Mouse (Mus musculus) neural tube, embryonic 14.5 days (tissue): ENCODE results near the gene Rbm42. TPM values are rescaled to one million over a fixed set of nuclear protein-coding genes. Genes with fewer than 3 reads are reported as not detected.

ENCODE experiments used
- ATAC-seq: fragments of 200-750 bp; cut with Nextera tagmentation; 2 replicates; pipeline ENCODE4 v1.8.0; 2017; ENCODE audit warnings: low read depth, mild to moderate bottlenecking, moderate TSS enrichment, moderate library complexity
- H3K27ac ChIP-seq: fragments of 300-500 bp; sonication (generic); 2 replicates; pipeline ENCODE4 v1.5.1; 2014; ENCODE audit warnings: low read depth, mild to moderate bottlenecking, control low read depth, low read length, moderate library complexity, mixed read lengths
- H3K27me3 ChIP-seq: fragments of 300-500 bp; sonication (generic); 2 replicates; pipeline ENCODE4 v1.6.1; 2014; ENCODE audit warnings: low read length; ENCODE audit not compliant: control insufficient read depth, insufficient read depth
- H3K36me3 ChIP-seq: fragments of 300-500 bp; sonication (generic); 2 replicates; pipeline ENCODE4 v1.6.1; 2014; ENCODE audit warnings: low read length, mixed read lengths; ENCODE audit not compliant: control insufficient read depth, insufficient read depth
- H3K4me1 ChIP-seq: fragments of 300-500 bp; sonication (generic); 2 replicates; pipeline ENCODE4 v1.6.1; 2014; ENCODE audit warnings: low read length; ENCODE audit not compliant: control insufficient read depth, insufficient read depth
- H3K4me2 ChIP-seq: fragments of 300-500 bp; sonication (generic); 2 replicates; pipeline ENCODE4 v1.6.1; 2014; ENCODE audit warnings: mild to moderate bottlenecking, low read depth, low read length, control low read depth
- H3K4me3 ChIP-seq: fragments of 300-500 bp; sonication (generic); 2 replicates; pipeline ENCODE4 v1.5.1; 2014; ENCODE audit warnings: low read depth, low read length, control low read depth, mixed read lengths
- H3K9ac ChIP-seq: fragments of 300-500 bp; sonication (generic); replicated peaks from 2 replicates; pipeline ENCODE4 v1.6.1; 2014; ENCODE audit warnings: low read depth, mild to moderate bottlenecking, control low read depth, low read length, mixed read lengths
- H3K9me3 ChIP-seq: fragments of 300-500 bp; sonication (generic); 2 replicates; pipeline ENCODE4 v1.6.1; 2016; ENCODE audit warnings: low read length; ENCODE audit not compliant: control insufficient read depth
- WGBS: fragments of 180-500 bp; shearing (Covaris S2); extraction: QIAGEN DNeasy Blood & Tissue Kit; methylation state at CpG from one replicate; pipeline ENCODE4 v1.1.7; 2014; 5-methylcytosine and 5-hydroxymethylcytosine counted together
- polyA plus RNA-seq: library from polyadenylated mRNA; unstranded; fragments of >200 nt; fragmentation: Nextera tagmentation; extraction: Ambion mirVana; gene quantifications from 2 replicates; pipeline ENCODE4 v1.2.1, GENCODE M21; 2014

Rbm42 gene
- polyA plus RNA-seq, 1 experiment from 2014 or later = 98.3 TPM

DNA sequence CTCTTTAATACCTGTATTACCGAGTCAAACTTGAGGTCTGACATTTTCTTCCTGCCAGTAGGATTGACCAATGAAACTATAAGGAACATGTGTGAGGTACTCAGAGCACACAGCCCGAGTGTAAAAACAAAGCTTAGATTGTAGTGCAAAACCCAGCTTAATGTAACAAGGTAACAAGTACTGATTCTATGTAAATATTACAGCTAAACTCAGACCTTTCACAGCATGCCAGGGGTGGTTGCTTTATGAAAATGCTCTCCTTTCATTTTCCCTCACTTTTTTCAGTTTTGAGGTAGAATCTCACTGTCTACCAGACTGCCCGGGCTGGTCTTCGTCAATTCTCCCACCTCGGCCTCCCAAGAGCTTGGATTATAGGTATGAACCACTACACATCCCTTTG, 54.0 kb downstream of the Rbm42 start:
- Histone ChIP-seq H3K36me3 (no peaks in the 10 kb centered on the region), H3K27me3 (no peaks in the 10 kb centered on the region), H3K4me2 (no peak overlapping the region), H3K27ac (no peak overlapping the region), H3K9ac (no peak overlapping the region), H3K4me1 (0 out of 2 replicates have a peak, but pooled peaks cover 3% of the 10 kb centered on the region), H3K9me3 (no peaks in the 10 kb centered on the region), H3K4me3 (no peak overlapping the region)
- no peak for ATAC-seq
- WGBS = 92% methylated on average over 5 of the region's 5 CpGs

DNA sequence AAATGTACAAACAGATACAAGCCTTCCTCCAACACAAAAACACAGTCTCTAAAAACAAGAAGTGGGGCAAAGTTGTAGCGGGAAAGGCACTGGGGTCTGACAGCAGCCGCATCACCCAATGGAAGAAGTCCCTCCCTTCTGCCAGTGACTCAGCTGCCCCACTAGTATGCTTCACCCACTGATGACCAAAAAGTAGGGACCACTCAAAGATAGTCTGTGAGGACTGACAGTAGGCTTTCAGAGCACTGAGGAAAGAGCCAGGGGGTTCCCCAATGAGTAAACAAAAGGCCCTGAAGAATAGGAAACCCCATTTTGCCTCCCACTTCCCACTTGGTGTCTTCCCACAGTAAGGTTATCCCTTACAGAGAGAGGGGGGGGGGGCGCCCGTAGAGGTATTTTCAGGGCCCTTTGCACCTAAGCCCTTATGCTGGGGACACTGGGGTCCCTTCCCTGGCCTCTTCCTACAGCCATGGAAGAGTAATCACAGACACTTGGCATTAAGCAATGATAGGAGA, 55.5 kb downstream of the Rbm42 start:
- Histone ChIP-seq H3K4me1 (no peaks in the 10 kb centered on the region), H3K4me2 (no peak overlapping the region), H3K9me3 (no peaks in the 10 kb centered on the region), H3K27me3 (no peaks in the 10 kb centered on the region), H3K27ac (no peak overlapping the region), H3K36me3 (no peaks in the 10 kb centered on the region), H3K9ac (no peak overlapping the region), H3K4me3 (no peak overlapping the region)
- ATAC-seq = no peak
- 67% methylated on average over 4 of the region's 4 CpGs for WGBS

DNA sequence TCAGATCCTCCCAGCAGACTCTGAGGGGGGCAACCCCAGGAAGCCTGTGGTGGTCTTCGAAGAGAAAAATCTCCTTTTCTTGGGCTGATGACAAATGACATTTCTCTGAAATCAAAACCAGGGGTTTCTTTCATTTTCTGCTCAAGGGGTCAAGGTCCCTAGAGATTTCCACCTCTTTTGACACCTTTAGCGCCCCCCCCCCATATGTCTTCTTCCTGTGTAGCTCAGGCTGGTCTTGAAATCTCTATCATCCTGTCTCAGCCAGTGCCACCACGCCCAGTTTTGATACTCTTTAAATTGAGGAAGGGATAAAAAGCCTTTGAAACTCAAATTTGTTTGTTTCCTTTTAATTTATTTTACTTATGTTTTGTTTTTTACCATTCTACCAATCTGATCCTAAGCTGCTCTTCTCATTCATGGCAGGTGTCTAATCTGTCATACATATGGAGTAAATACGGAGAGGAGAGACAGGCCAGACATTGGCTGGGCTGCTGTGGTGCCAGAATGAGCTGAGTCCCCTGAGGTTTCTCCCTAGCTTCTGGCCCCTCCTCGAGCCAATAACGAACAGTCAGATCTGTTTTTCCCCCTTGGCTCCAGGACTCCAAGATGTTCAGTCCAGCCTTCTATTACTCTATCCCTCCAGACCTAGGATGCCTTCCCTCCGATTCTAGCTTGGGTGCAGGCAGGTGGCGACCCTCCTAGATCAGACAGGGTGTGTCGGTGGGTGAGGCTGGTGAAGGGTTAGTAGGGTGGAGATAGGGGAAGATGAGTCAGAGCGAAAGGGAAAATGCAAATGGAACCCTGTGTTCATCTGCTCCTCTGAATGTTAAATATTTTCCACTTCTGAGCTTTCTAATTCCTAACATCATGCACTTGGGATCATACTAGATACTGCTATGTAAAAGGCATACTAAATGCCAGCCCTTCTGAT, 56.3 kb downstream of the Rbm42 start:
- H3K36me3 ChIP-seq = no peaks in the 10 kb centered on the region
- H3K27me3 ChIP-seq = no peaks in the 10 kb centered on the region
- no peaks in the 10 kb centered on the region for H3K4me1 ChIP-seq
- no peak overlapping the region for H3K4me3 ChIP-seq
- H3K4me2 ChIP-seq = no peak overlapping the region
- H3K27ac ChIP-seq = no peak overlapping the region
- H3K9ac ChIP-seq = no peak overlapping the region
- 71% methylated on average over 10 of the region's 10 CpGs for WGBS
- H3K9me3 ChIP-seq = no peaks in the 10 kb centered on the region
- ATAC-seq = no peak

DNA sequence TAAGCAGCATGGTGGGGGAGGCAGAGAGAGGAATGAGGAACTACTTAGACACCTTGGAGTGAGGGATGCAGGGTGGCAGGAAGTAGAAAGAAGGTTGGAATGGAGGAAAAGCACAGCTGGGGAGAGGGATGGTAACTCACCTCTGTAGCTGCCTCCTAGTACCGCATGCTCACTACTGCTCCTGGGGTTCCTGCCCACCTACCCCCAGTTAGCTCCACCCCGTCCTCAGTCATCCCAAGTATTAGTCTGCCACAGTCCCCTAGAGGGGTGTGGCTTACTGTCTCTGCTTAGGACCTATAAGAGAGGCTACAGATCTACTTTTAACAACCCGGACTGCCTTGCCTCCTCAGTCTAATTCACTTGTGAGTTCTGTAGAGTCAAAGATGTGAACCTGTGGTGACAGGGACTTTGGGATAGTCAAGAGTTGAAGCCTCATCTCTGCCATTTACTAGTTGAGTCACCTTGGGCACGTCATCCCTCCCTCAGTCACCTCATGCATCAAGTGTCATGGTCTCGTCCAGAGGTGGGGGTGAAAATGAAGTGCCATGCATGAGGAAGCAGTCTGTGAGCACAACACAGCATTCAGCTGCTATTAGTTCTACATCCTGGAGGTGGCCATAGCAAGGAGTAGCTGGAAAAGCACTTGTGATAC, 57.2 kb downstream of the Rbm42 start:
- WGBS = 58% methylated on average over 5 of the region's 5 CpGs
- Histone ChIP-seq H3K9me3 (no peaks in the 10 kb centered on the region), H3K27me3 (peaks cover 3% of the 10 kb centered on the region; the same call in 1 of the 2 replicates), H3K27ac (no peak overlapping the region), H3K9ac (no peak overlapping the region), H3K4me3 (no peak overlapping the region), H3K4me1 (no peaks in the 10 kb centered on the region), H3K36me3 (no peaks in the 10 kb centered on the region), H3K4me2 (no peak overlapping the region)
- ATAC-seq = no peak

DNA sequence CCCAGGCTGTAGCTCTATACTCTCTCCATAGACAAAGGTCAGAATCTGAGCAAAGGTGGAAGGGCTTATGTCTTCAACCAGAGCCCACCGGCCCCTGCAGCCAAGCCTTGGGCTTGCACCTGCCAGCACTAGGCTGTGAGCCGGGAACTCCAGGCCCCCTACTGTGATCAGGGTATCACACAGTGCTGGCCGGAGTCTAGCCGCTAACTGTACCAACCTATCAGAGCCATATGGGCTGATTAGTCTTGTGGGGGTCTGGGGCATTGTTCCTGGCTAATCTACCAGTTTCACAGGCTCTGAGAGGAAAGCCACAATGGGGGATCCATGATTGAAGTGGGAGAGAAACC, 58.5 kb downstream of the Rbm42 start:
- Histone ChIP-seq H3K36me3 (0 out of 2 replicates have a peak, but pooled peaks cover 2% of the 10 kb centered on the region), H3K4me3 (no peak overlapping the region), H3K27ac (no peak overlapping the region), H3K27me3 (peaks cover 3% of the 10 kb centered on the region; the same call in 1 of the 2 replicates), H3K4me1 (peaks cover 11% of the 10 kb centered on the region), H3K9me3 (no peaks in the 10 kb centered on the region), H3K4me2 (no peak overlapping the region), H3K9ac (no peak overlapping the region)
- WGBS = 35% methylated on average over 4 of the region's 4 CpGs
- no peak for ATAC-seq

Other genes starting within 250 kb of the Rbm42 start
- 23.3 and 39.9 TPM in 2 replicates for gene Tyrobp, start 236.6 kb downstream of the Rbm42 start, polyA plus RNA-seq
- 1.1 TPM in 1 of 2 replicates, not detected in the other for gene Hcst, start 230.5 kb downstream of the Rbm42 start, polyA plus RNA-seq
- 2.5 and 3.1 TPM in 2 replicates for gene Nfkbid, start 228.6 kb downstream of the Rbm42 start, polyA plus RNA-seq
- gene Aplp1, start 204.8 kb downstream of the Rbm42 start, polyA plus RNA-seq = 641 and 675 TPM in 2 replicates
- gene Kirrel2, start 192.6 kb downstream of the Rbm42 start, polyA plus RNA-seq = 0.27 and 0.89 TPM in 2 replicates
- gene Nphs1, start 192.0 kb downstream of the Rbm42 start, polyA plus RNA-seq = 0.30 TPM in 1 of 2 replicates, not detected in the other
- not detected in 2 replicates for gene Prodh2, start 156.7 kb downstream of the Rbm42 start, polyA plus RNA-seq
- 110 and 111 TPM in 2 replicates for gene Arhgap33, start 115.3 kb downstream of the Rbm42 start, polyA plus RNA-seq
- gene Hspb6, start 98.1 kb downstream of the Rbm42 start, polyA plus RNA-seq = 7.0 and 8.4 TPM in 2 replicates
- gene Proser3, start 98.0 kb downstream of the Rbm42 start, polyA plus RNA-seq = 9.3 and 11.1 TPM in 2 replicates
- 55.4 and 57.4 TPM in 2 replicates for gene Lin37, start 90.5 kb downstream of the Rbm42 start, polyA plus RNA-seq
- gene U2af1l4, start 87.0 kb downstream of the Rbm42 start, polyA plus RNA-seq = 99.4 and 99.6 TPM in 2 replicates
- 8.1 and 9.4 TPM in 2 replicates for gene Gm49396, start 87.0 kb downstream of the Rbm42 start, polyA plus RNA-seq
- 111 and 126 TPM in 2 replicates for gene Psenen, start 86.7 kb downstream of the Rbm42 start, polyA plus RNA-seq
- 2.8 and 3.7 TPM in 2 replicates for gene Igflr1, start 84.9 kb downstream of the Rbm42 start, polyA plus RNA-seq
- gene Kmt2b, start 61.6 kb downstream of the Rbm42 start, polyA plus RNA-seq = 13.6 and 14.6 TPM in 2 replicates
- 0.30 and 0.35 TPM in 2 replicates for gene Zbtb32, start 51.4 kb downstream of the Rbm42 start, polyA plus RNA-seq
- gene Upk1a, start 37.5 kb downstream of the Rbm42 start, polyA plus RNA-seq = 0.43 and 0.62 TPM in 2 replicates
- gene Cox6b1, start 24.2 kb downstream of the Rbm42 start, polyA plus RNA-seq = 1,118 and 1,342 TPM in 2 replicates
- gene Etv2, start 14.5 kb downstream of the Rbm42 start, polyA plus RNA-seq = not detected in 2 replicates
- gene Haus5, start 14.7 kb upstream of the Rbm42 start, polyA plus RNA-seq = 22.4 and 23.9 TPM in 2 replicates
- gene Pmis2, start 21.3 kb upstream of the Rbm42 start, polyA plus RNA-seq = not detected in 2 replicates
- gene 2200002J24Rik, start 48.6 kb upstream of the Rbm42 start, polyA plus RNA-seq = not detected in 2 replicates
- 1.9 and 2.9 TPM in 2 replicates for gene Atp4a, start 61.9 kb upstream of the Rbm42 start, polyA plus RNA-seq
- gene Tmem147, start 79.2 kb upstream of the Rbm42 start, polyA plus RNA-seq = 286 and 323 TPM in 2 replicates
- 0.90 and 1.2 TPM in 2 replicates for gene Gapdhs, start 93.4 kb upstream of the Rbm42 start, polyA plus RNA-seq
- 1.7 and 2.0 TPM in 2 replicates for gene Sbsn, start 101.2 kb upstream of the Rbm42 start, polyA plus RNA-seq
- 0.73 and 2.3 TPM in 2 replicates for gene Dmkn, start 113.4 kb upstream of the Rbm42 start, polyA plus RNA-seq
- gene Krtdap, start 137.6 kb upstream of the Rbm42 start, polyA plus RNA-seq = 0.88 TPM in 1 of 2 replicates, not detected in the other
- 0.24 and 0.35 TPM in 2 replicates for gene Ffar2, start 173.5 kb upstream of the Rbm42 start, polyA plus RNA-seq
- gene Ffar3, start 205.9 kb upstream of the Rbm42 start, polyA plus RNA-seq = not detected in 2 replicates
- gene Ffar1, start 211.2 kb upstream of the Rbm42 start, polyA plus RNA-seq = not detected in 2 replicates
- gene Cd22, start 230.0 kb upstream of the Rbm42 start, polyA plus RNA-seq = not detected in 2 replicates